Mouse (Mus musculus): ENCODE data around the gene Tbxa2r. TPM values are rescaled to one million over a fixed set of nuclear protein-coding genes. Genes with fewer than 3 reads are reported as not detected.

Gene Tbxa2r
- polyA plus RNA-seq (2012; rRNA removed), result 0.47 and 0.91 TPM in 2 replicates

- Histone ChIP-seq H3K27ac (ENCODE audit: control insufficient read depth, insufficient read depth, low read depth, low read length) (peak within 1 kb of the TSS; percentile 27; the same call in 1 of the 2 replicates), H3K36me3 (ENCODE audit: control insufficient read depth, insufficient read depth, low read length) (no peaks in the 10 kb centered on the region; the same call in 1 of the 2 replicates), H3K27me3 (ENCODE audit: control insufficient read depth, insufficient read depth, low read length) (no peaks in the 10 kb centered on the region), H3K4me1 (ENCODE audit: control insufficient read depth, insufficient read depth, low read length) (peaks cover 7% of the 10 kb centered on the region), H3K4me3 (ENCODE audit: control insufficient read depth, low read depth, low read length) (no peak within 1 kb of the TSS)
- TF ChIP-seq CTCF (IDR thresholded peaks at IDR 0.05; ENCODE audit: control insufficient read depth, insufficient read depth, insufficient replicate concordance, low read depth, low read length), result no peak
- no peak for TF ChIP-seq POLR2A (IDR thresholded peaks at IDR 0.05; ENCODE audit: control insufficient read depth, low read depth, low read length)
These were observed at the start of gene Tbxa2r for GRCm38 (mm10) chr10:81328386-81328785. TSS of gene Tbxa2r (plus strand) at chr10:81328731.

GRCm38 (mm10) chr10:81279496-81279895 lies 49.0 kb upstream of the Tbxa2r start:
- peaks cover 26% of the 10 kb centered on the region for H3K4me1 ChIP-seq (ENCODE audit: control insufficient read depth, insufficient read depth, low read length)
- no peak overlapping the region for H3K4me3 ChIP-seq (ENCODE audit: control insufficient read depth, low read depth, low read length)

GRCm38 (mm10) chr10:81284189-81284588 lies 44.3 kb upstream of the Tbxa2r start:
- peaks cover 31% of the 10 kb centered on the region for H3K4me1 ChIP-seq (ENCODE audit: control insufficient read depth, insufficient read depth, low read length)
- no peak overlapping the region for H3K27ac ChIP-seq (ENCODE audit: control insufficient read depth, insufficient read depth, low read depth, low read length)
- no peaks in the 10 kb centered on the region for H3K27me3 ChIP-seq (ENCODE audit: control insufficient read depth, insufficient read depth, low read length)
- no peak overlapping the region for H3K4me3 ChIP-seq (ENCODE audit: control insufficient read depth, low read depth, low read length)
- TF ChIP-seq POLR2A (IDR thresholded peaks at IDR 0.05; ENCODE audit: control insufficient read depth, low read depth, low read length) (no peak), CTCF (IDR thresholded peaks at IDR 0.05; ENCODE audit: control insufficient read depth, insufficient read depth, insufficient replicate concordance, low read depth, low read length) (no peak)
- no peaks in the 10 kb centered on the region for H3K36me3 ChIP-seq (ENCODE audit: control insufficient read depth, insufficient read depth, low read length)

More at GRCm38 (mm10) chr10:81279496-81279895, 49.0 kb upstream of the Tbxa2r start:
- no peak for TF ChIP-seq CTCF (IDR thresholded peaks at IDR 0.05; ENCODE audit: control insufficient read depth, insufficient read depth, insufficient replicate concordance, low read depth, low read length)
- no peak for TF ChIP-seq POLR2A (IDR thresholded peaks at IDR 0.05; ENCODE audit: control insufficient read depth, low read depth, low read length)
- H3K27ac ChIP-seq (ENCODE audit: control insufficient read depth, insufficient read depth, low read depth, low read length), result no peak overlapping the region
- no peaks in the 10 kb centered on the region for H3K36me3 ChIP-seq (ENCODE audit: control insufficient read depth, insufficient read depth, low read length)
- H3K27me3 ChIP-seq (ENCODE audit: control insufficient read depth, insufficient read depth, low read length), result no peaks in the 10 kb centered on the region; the same call in 1 of the 2 replicates

GRCm38 (mm10) chr10:81284719-81285118 lies 43.8 kb upstream of the Tbxa2r start:
- no peak overlapping the region for H3K27ac ChIP-seq (ENCODE audit: control insufficient read depth, insufficient read depth, low read depth, low read length)
- H3K4me1 ChIP-seq (ENCODE audit: control insufficient read depth, insufficient read depth, low read length), result peaks cover 30% of the 10 kb centered on the region

GRCm38 (mm10) chr10:81285694-81286450 lies 42.7 kb upstream of the Tbxa2r start:
- Histone ChIP-seq H3K36me3 (ENCODE audit: control insufficient read depth, insufficient read depth, low read length) (no peaks in the 10 kb centered on the region), H3K27me3 (ENCODE audit: control insufficient read depth, insufficient read depth, low read length) (no peaks in the 10 kb centered on the region), H3K4me3 (ENCODE audit: control insufficient read depth, low read depth, low read length) (peak overlapping the region; percentile 69), H3K27ac (ENCODE audit: control insufficient read depth, insufficient read depth, low read depth, low read length) (no peak overlapping the region), H3K4me1 (ENCODE audit: control insufficient read depth, insufficient read depth, low read length) (peaks cover 24% of the 10 kb centered on the region)
- no peak for TF ChIP-seq POLR2A (IDR thresholded peaks at IDR 0.05; ENCODE audit: control insufficient read depth, low read depth, low read length)
- TF ChIP-seq CTCF (IDR thresholded peaks at IDR 0.05; ENCODE audit: control insufficient read depth, insufficient read depth, insufficient replicate concordance, low read depth, low read length), result no peak

More at GRCm38 (mm10) chr10:81284719-81285118, 43.8 kb upstream of the Tbxa2r start:
- H3K27me3 ChIP-seq (ENCODE audit: control insufficient read depth, insufficient read depth, low read length), result no peaks in the 10 kb centered on the region
- no peak overlapping the region for H3K4me3 ChIP-seq (ENCODE audit: control insufficient read depth, low read depth, low read length)
- H3K36me3 ChIP-seq (ENCODE audit: control insufficient read depth, insufficient read depth, low read length), result no peaks in the 10 kb centered on the region
- TF ChIP-seq POLR2A (IDR thresholded peaks at IDR 0.05; ENCODE audit: control insufficient read depth, low read depth, low read length), result no peak
- TF ChIP-seq CTCF (IDR thresholded peaks at IDR 0.05; ENCODE audit: control insufficient read depth, insufficient read depth, insufficient replicate concordance, low read depth, low read length), result no peak

GRCm38 (mm10) chr10:81286586-81286985 lies 41.9 kb upstream of the Tbxa2r start:
- TF ChIP-seq CTCF (IDR thresholded peaks at IDR 0.05; ENCODE audit: control insufficient read depth, insufficient read depth, insufficient replicate concordance, low read depth, low read length) (no peak), POLR2A (IDR thresholded peaks at IDR 0.05; ENCODE audit: control insufficient read depth, low read depth, low read length) (no peak)
- H3K36me3 ChIP-seq (ENCODE audit: control insufficient read depth, insufficient read depth, low read length), result no peaks in the 10 kb centered on the region
- no peak overlapping the region for H3K4me3 ChIP-seq (ENCODE audit: control insufficient read depth, low read depth, low read length)
- H3K4me1 ChIP-seq (ENCODE audit: control insufficient read depth, insufficient read depth, low read length), result peaks cover 17% of the 10 kb centered on the region
- no peak overlapping the region for H3K27ac ChIP-seq (ENCODE audit: control insufficient read depth, insufficient read depth, low read depth, low read length)
- H3K27me3 ChIP-seq (ENCODE audit: control insufficient read depth, insufficient read depth, low read length), result no peaks in the 10 kb centered on the region

GRCm38 (mm10) chr10:81287513-81288157 lies 40.9 kb upstream of the Tbxa2r start:
- peaks cover 20% of the 10 kb centered on the region for H3K4me1 ChIP-seq (ENCODE audit: control insufficient read depth, insufficient read depth, low read length)

More at GRCm38 (mm10) chr10:81287513-81288157, 40.9 kb upstream of the Tbxa2r start:
- Histone ChIP-seq H3K27ac (ENCODE audit: control insufficient read depth, insufficient read depth, low read depth, low read length) (no peak overlapping the region), H3K27me3 (ENCODE audit: control insufficient read depth, insufficient read depth, low read length) (no peaks in the 10 kb centered on the region), H3K4me3 (ENCODE audit: control insufficient read depth, low read depth, low read length) (no peak overlapping the region), H3K36me3 (ENCODE audit: control insufficient read depth, insufficient read depth, low read length) (no peaks in the 10 kb centered on the region)
- TF ChIP-seq POLR2A (IDR thresholded peaks at IDR 0.05; ENCODE audit: control insufficient read depth, low read depth, low read length) (no peak), CTCF (IDR thresholded peaks at IDR 0.05; ENCODE audit: control insufficient read depth, insufficient read depth, insufficient replicate concordance, low read depth, low read length) (peak; percentile 95)
